Mouse (Mus musculus): ENCODE data around the gene Klhl7.
"Not testable (repeated sequence)": the region's sequence is repeated elsewhere in the genome, so short reads cannot be mapped to it uniquely, and the experiment has no call there.

The Klhl7 gene

DNA sequence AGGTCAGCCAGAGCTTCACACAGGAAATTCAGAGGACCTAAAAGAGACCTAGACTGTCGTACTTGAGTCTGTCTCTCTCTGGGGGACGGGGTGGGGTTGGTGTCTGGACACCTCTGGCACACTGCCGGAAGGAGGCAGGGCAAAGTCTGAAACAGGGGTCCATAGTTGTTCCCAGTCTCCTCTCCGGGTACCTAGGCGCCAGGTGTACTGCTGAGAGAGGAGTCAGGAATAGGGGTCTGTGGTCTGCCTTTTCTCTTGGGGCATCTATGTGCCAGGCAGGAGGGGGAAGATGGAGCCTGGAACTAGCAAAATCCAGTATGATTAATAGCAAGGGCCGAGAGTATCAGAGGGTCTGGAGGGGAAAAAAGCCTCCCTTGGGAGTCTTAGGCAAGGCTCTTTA, 5.0 kb upstream of the Klhl7 start:
- no peak for DNase-seq (ENCODE audit: low spot score in 2 of 2)

DNA sequence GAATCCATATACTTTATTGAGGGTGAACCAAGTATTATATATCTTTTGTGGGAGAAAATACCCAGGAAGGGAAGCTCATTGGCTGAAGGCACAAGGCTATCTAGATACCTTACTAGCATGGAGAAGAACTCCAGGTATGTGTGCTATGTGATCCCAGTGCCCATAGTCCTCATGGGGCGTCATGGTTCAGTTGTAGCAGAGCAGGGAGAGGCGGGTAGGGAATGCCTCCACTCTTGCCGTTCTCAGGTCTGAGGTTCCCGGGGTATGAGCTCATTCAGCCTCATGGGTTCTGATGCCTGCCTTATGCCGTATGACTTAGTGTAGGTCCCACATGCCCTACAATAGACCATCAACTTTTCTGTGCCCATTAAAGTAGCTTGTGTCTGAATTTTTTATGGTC, 4.5 kb upstream of the Klhl7 start:
- DNase-seq (ENCODE audit: low spot score in 2 of 2) = no peak

DNA sequence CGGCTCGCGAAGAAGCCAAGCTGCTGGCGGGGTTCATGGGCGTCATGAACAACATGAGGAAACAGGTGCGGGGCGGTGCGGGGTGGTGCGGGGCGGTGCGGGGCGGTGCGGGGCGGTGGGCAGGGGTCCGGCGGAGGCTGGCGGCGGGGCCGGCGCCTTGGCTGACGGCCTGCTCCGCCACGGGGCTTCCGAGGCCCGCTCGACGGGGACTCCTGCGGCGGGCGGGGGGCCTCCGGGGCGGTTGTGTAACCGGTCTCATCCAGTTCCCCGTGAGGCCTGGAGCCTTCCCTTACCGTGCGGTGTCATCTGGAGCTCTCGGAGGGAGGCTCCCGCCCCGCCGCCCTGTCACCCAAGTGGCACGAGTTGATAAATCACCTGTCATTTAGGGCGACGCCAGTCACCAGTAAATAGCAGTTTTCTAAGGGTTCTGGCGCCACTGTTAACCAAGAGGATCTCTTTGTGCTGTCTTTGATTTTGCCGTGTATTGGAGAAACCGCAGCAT, 456 bp downstream of the Klhl7 start:
- DNase-seq (ENCODE audit: low spot score in 2 of 2) = peak; percentile 33 to 46

DNA sequence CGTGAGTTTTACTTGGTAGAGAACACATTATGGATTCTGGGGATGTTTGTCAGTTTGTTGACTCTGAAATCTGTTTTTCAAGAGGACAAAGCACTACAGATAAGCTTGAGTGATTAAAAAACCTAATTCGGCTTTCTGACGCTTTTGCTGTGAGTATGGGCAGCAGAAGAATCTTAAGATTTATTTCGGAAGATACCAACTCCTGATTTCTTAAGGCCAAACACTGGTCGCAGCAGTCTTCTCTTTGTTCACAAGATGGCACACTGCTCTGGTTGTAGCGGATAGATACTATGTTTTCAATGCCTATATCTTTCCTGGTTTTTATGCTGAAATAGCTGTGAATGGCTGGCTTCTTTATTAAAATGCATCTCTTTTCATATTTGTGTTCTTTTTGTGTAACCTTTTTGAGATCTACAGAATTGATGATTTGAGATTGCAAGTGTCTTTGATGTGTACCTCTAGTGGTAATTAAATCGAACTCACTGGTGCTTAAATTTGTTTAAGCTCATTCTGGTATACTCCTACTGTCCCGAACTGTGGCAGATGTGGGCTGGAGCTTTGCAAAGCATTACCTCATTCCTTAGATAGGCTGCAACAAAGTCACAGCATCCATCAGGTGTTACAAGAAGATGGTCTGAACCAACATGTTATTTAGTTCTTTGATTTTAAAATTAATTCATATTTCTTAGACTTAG, 1.2 kb downstream of the Klhl7 start:
- DNase-seq (ENCODE audit: low spot score in 2 of 2) = no peak

- not testable (repeated sequence) for DNase-seq (ENCODE audit: low spot score in 2 of 2)
These were observed 2.8 kb downstream of the Klhl7 start for GRCm38 (mm10) chr5:24103235-24103634.

- DNase-seq (ENCODE audit: low spot score in 2 of 2) = no peak
These were observed 3.4 kb downstream of the Klhl7 start for GRCm38 (mm10) chr5:24103841-24104240.

DNA sequence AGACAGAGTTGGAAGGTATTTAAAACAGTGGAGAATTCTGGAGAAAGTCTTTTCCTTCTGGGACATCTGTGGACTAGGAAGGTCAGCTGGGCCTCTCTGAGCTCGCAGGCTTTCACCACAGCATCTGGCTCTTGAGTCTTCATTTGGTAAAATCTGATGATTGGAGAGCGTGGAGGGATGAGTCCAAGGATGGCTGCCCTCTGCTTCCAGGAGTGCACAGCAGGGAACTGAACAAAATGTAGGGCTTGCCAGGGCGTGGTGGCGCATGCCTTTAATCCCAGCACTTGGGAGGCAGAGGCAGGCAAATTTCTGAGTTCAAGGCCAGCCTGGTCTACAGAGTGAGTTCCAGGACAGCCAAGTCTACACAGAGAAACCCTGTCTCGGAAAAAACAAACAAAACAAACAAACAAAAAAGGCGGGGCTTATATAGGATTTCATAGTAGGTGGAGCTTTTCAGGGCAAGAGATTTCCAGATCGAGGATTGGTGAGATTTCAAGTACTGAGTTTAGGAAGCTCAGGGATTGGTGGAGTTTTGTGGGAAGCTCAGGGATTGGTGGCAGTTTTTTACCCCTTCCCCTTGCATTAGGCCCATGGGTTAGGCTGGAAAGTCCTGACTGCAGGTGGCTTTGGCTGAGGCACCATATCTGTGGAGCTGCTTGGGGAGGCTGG, 6.8 kb downstream of the Klhl7 start:
- DNase-seq (ENCODE audit: low spot score in 2 of 2) = no peak

DNA sequence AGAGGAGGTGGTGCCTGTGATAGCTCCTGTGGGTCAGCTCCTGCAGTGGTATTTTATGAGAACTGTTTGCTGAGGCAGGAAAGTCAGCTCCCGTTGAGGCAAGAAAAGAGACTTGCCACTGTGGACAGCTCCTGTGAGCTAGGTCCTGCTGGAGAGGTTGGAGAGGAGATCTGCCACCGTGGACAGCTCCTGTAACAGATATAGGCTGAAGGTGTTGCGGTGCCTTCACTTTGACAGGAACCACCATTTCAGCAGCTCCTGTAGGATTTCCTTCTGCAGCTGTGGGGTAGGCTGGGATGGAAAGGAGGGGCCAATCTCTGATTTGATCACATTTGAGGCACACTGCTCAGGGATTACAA, 7.3 kb downstream of the Klhl7 start:
- DNase-seq (ENCODE audit: low spot score in 2 of 2) = no peak

DNA sequence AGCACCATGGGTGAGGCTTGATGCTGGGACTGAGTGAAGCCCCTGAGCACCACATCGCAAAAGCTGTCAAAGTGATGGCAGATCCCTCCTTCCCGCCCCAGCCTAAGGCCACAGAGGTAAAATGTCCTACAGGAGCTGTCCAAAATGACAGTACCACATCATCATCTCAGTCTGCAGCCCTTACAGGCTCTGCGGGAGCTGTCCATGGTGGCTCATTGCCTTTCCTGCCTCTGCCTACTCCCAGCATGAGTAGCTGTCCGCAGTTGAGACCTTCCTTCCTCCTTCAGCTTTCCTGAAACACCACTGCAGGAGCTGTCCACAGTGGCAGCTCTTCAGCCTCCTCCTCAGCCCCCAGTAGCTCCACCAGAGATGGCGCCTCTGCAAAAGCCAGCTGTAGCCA, 9.7 kb downstream of the Klhl7 start:
- DNase-seq (ENCODE audit: low spot score in 2 of 2) = no peak

DNA sequence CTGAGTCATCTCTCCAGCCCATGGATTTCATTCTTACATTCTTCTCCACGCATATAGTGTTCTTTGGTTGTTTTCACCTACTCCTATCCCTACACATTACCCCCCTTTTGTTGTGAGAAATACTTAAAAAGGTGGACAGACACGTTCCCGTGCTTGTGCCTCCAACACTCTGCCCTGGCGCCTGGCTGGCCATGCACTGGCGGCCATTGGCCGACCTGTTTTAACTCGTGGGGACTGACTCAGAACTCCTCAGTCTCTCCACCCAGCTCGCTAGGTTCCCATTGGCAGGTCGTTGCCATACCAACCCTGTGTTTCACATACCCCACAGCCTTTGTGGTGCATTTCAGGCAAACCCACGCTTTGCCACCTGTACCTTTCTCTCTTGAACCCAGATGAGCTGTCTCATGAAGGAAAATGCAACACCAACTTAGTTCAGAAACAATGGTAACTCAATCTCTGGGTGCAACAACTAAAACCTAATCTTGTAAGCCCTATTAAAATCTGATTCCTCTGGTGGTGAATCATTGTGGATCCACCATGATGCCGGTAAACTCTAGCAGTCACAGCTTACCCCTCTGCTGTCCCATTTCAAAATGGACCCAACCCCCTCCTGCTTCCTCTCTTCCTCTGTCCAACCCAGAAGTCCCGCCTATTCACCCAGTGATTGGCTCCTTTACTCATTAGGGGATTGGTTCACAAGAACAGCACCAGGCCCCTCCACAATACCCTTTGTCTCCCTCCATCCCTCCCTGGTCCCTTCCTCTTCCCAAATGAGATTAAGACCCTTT, 11.9 kb downstream of the Klhl7 start:
- DNase-seq (ENCODE audit: low spot score in 2 of 2) = no peak

DNA sequence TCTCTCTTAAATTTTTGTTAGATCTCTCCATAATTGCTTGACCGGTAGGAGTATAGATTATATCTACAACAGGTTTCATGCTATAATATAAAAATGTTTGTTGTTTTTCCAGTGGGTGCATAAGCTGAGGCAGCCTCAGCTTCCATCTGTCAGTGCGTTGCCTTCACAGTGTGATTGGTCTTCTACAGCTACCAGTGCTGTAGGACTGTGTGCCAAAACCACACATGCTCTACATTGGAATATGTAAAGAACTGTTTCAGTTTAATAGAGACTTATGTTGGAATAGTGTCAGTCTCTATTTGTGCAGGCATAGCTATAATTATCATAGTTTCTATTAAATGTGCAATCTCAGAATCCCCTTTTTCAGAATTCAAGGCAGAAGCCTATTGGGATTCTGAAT, 21.8 kb downstream of the Klhl7 start:
- no peak for DNase-seq (ENCODE audit: low spot score in 2 of 2)

- DNase-seq (ENCODE audit: low spot score in 2 of 2) = no peak
These were observed 23.8 kb downstream of the Klhl7 start for GRCm38 (mm10) chr5:24124175-24124574.

GRCm38 (mm10) chr5:24124579-24125276, 24.3 kb downstream of the Klhl7 start:
- DNase-seq (ENCODE audit: low spot score in 2 of 2) = no peak

DNA sequence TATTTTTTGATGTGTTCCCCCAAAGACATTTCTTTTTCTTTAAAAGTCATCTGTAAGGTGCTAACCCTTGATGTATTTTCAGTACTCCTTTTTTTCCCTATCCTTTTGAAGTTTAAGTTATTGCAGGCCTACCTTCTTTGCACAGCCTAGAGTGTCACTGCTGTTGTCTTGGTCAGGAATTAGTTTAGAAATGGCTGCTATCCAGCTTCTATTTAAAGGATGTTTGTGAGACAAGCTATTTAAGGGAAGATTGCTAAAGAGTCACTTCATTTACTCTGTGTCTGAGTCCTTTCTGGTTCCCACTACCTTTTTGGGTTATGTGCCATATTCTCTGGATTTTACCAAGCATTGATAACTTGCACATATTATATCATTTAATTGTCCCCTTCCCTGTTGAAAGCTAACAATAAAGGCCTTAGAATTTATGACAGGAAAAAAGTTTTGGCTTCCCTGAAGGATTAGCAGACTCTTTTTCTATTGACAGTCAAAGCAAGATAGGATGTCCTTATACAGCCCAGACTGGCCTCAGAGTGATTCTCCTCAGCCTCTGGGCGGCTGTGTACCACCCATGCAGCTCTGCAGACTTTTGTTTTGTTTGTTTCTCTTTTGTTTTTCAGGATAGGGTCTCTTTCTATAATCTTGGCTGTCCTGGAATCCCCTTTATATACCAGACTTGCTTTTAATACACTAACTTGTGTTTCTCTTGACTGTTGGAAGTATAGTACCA, 25.7 kb downstream of the Klhl7 start:
- no peak for DNase-seq (ENCODE audit: low spot score in 2 of 2)

DNA sequence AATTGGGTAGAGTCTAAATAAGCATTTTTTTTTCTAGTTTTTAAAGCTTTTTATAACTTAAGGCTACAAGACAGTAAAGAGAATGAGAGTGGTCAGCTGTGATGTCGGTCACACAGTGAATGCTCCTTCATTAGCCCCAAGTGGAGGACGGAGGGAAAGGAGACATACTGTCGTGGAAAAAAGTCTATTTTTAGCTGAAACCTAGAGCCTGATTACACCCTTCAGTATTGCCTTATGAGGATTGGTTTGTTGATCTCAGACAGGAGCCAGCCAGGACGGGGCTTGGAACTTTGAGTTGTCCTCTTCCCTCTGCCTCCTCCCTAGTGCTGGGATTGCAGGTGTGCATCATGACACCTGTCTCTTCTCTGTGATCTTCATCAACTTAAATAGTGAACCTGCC, 26.6 kb downstream of the Klhl7 start:
- no peak for DNase-seq (ENCODE audit: low spot score in 2 of 2)

GRCm38 (mm10) chr5:24146964-24147363, 46.6 kb downstream of the Klhl7 start:
- DNase-seq (ENCODE audit: low spot score in 2 of 2) = no peak

DNA sequence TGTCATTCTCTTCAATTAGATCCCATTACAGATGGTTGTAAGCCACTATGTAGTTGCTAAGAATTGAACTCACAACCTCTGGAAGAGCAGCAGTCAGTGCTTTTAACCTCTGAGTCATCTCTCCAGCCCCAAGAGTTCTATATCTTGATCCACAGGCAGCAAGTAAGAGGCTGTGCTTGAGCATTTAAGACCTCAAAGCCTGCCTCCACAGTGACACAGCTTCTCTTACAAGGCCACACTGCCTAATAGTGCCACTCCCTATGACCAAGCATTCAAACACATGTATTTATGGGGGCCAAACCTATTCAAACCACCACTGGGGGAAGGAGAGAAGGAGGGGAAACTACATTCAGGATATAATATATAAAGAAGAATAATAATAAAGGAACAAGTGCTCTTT, 51.8 kb downstream of the Klhl7 start:
- no peak for DNase-seq (ENCODE audit: low spot score in 2 of 2)

- DNase-seq (ENCODE audit: low spot score in 2 of 2) = no peak
These were observed 56.4 kb downstream of the Klhl7 start for GRCm38 (mm10) chr5:24156774-24157173.

- peak; percentile 82 to 89 for DNase-seq (ENCODE audit: low spot score in 2 of 2)
These were observed 64.5 kb downstream of the Klhl7 start, which contains the start of gene Nupl2 for GRCm38 (mm10) chr5:24164789-24165445. Nupl2 (plus strand) TSS chr5:24164963.

GRCm38 (mm10) chr5:24167263-24167662, 66.9 kb downstream of the Klhl7 start:
- no peak for DNase-seq (ENCODE audit: low spot score in 2 of 2)

GRCm38 (mm10) chr5:24169881-24170280, 69.5 kb downstream of the Klhl7 start:
- DNase-seq (ENCODE audit: low spot score in 2 of 2) = no peak
